Mouse (Mus musculus): ENCODE results near the gene Gm28635.

Gm28635 gene

DNA sequence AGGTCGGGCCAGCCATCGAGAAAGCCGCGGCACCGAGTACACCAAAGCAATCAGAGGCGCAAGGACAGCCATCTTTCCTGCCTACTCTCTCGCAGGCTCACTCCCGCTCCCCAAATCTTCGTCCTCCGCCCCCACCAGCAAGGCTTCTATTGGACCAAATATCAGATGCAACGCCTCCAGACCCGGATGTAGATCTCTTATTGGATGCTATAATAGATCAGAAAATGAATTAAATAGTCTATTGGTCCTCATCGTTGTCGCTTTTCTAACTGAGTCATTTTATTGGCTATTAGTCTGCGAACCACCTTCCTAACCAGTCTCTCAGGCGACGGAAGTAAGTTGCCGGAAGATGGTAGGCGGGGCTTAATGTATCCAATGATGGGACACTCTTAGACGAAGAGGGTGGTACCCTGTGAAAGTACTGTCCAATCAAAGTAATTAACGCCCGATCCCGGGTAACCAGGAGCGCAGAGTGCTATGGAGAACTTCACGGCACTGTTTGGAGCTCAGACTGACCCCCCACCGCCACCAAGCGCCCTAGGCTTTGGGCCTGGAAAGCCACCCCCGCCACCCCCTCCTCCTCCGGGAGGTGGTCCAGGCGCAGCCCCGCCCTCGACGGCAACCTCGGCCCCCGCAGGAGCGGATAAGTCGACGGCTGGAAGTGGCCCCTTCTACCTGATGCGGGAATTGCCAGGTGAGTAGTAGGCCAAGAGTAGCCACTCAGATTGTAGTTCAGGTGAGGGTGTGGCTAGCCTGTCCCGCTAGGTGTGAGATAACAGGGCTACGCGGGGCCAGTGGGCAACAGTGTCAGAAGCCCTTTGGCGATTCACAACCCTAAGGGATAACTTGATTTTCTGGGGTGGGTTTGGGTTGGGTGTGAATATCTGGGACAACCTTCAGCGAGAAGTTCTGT is at the start of gene Gm28635, which contains the start of gene Med19:
TSS of gene Gm28635 (minus strand) at position 74 of the 913 bp plus-strand sequence.
TSS of gene Med19 (plus strand) at position 435 of the 913 bp plus-strand sequence.
- DNase-seq = peak; percentile 92 to 94

DNA sequence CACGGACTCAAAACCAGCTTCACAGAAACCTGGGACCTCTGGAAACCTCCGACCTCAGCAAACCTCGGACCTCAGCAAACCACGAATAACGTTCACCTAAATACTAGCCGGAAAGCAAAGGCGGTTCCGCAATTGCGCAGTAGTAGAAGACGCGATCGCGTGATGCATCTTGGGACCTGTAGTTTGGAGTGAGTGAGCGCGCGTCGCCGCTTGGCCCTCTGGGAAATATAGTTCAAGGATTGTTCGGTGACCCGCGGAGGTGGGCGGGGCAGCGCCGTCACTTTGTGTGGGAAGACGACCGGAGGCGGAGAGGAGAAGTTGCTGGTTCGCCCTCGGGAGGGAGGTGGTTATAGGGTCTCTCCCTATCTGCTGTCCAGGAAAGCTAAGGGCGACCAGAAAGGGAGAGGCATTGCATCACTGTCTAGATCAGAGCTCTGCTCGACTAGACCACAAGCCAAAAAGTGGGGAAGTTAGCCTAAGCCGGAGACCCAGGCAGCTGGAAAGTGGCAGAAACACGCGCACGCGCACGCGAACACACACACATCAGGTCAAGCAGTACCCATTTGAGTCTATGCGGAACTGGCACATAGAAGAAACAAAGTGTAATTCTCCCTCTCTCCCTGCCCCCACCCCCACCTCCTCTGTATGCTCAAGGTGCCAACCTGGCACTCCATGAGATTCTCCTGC is 49.5 kb upstream of the Gm28635 start, which contains the start of gene Clp1:
TSS of gene Clp1 (minus strand) at position 179 of the 687 bp plus-strand sequence.
- DNase-seq = peak; percentile 95 to 96

DNA sequence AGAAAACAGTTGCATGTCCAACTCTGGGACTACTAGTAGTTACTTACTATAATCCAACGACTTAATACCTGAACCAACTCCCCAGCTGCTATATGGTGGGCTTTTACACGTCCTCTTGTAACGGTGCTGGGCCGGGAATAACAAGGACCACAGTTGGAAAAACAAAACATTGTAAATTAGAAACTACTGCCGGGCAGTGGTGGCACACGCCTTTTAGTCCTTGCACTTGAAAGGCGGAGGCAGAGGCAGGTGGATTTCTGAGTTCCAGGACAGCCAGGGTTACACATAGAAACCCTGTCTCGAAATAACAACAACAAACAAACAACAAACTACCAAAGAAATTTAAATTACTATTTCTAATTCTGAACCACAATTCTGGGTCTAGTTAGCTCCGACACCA is 48.9 kb upstream of the Gm28635 start:
- DNase-seq = no peak

DNA sequence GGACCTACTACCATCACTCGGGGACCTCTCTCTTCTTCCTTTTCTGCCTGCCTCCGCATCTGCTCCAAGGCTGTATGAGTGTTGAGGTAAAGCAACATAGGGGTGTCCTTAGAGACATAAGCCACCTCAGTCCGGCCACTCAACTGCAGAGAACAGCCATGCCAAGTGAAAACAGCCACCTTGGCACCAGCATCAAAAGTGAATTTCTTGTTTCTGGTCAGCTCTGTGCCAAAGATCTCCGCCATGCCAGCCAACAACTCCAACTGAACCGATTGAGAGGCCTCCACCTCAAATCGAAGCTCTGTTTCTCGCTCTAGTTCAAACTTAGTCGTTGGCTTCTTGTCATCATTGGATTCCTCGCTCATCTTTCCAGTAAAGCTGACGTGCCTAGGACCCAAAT is 47.9 kb upstream of the Gm28635 start:
- DNase-seq = no peak

DNA sequence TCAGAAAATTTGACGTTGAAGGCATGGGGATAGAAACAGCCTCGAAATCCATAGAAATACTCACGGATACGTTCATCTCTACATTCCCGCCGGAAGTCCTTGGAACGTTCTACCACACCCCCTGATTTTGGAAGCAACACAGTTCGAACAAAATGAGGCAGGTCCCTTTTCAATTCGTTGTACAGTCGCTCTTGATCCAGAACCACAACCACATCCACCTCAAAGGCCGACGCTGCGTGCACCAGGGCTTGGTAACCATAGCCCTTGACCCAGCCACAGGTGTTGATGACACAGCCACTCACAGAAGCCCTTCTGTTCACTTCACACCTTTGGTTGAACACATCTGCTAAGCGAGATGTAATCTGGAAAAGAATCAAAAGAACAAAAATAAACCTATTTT is 46.0 kb upstream of the Gm28635 start:
- DNase-seq = no peak

DNA sequence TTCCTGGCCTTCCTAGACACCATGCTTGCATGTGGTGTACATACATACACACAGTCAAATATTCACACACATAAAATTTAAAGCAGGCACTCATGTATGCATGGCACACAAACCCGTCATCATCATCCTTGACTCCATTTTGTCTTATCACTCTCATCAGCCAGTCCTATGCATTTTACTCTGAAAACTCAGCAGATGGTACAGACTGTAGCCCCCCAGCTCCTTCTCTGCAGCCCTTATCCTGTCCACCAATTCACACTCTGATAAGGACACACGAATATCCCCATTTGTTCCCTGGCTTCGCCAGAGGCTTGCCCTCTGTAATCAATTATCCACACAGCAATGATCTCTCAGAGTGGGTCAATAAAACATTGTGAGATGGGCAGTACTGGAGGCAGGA is 43.3 kb upstream of the Gm28635 start:
- DNase-seq = no peak

DNA sequence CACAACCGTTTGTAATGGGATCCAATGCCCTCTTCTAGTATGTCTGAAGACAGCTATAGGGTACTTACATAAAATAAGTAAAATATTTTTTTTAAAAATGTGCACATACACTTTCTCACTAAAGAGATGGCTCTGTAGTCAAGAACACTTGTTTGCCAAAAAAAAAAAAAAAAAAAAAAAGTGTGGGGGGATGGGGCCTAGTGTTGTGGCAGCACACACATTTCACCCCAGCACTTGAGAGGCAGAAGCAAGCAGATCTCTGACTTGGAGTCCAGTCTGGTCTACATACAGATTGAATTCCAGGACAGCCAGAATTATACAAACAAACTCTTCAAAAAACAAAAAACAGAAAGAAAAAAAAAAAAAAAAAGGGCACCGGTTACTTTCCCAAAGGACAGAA is 42.9 kb upstream of the Gm28635 start:
- DNase-seq = no peak

DNA sequence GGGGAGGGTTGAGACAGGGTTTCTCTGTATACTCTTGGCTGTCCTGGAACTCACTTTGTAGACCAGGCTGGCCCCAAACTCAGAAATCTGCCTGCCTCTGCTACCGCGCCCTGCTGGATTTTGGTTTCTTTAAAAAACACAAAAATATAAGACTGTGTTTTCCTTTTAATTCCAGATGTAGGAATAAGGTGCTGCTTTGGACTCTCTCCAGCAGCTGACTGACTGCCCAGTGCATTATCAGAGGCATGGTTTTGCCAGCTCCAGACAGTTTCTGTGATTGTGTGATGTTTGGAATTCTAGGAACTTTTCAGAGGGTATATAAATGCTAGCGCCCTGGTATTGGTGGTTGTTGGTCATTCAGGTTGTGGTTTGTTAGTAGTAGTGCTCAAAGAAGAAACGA is 39.5 kb upstream of the Gm28635 start:
- no peak for DNase-seq

DNA sequence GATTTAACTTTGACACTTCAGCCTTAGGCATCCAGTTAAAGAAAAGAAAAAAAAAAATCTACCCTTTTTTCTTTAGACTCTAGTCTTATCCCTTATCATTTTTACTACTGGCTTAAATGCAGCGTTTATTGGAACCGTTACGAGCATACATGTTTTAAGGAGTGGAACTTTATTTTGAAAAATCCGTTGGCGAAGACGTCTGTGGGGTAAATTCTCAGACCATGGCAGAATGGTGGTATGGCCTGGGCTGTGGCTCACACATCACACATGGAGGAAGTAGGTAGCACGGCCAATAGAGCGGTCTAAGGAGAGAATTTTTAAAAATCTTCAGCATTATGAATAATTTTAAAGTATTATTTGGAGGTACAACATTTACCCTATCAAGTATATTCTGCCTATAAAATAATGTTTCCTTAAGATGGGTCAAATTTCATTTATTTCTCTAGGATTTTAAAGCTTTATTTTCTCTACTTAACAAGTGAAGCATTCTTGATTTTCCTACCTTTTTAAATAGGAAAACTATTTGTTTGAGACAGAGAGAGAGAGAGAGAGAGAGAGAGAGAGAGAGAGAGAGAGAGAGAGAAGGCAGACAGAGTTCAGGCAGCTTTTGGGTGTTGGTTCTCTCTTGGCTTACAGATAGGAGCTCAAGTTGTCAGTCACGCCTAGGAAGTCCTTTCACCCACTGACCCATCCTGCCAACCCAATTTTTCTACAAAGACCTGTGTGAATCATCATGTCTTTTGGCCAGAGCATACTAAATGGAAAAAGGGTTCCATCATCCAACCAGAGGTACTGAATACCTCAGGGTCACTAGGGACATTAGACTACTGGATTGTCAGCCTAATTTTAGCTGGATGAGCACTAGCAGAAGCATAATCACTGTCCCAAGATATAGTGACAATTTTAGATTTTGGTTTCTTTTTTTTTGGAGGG is 38.8 kb upstream of the Gm28635 start:
- peak in 1 of 2 experiments; percentile 38 for DNase-seq

DNA sequence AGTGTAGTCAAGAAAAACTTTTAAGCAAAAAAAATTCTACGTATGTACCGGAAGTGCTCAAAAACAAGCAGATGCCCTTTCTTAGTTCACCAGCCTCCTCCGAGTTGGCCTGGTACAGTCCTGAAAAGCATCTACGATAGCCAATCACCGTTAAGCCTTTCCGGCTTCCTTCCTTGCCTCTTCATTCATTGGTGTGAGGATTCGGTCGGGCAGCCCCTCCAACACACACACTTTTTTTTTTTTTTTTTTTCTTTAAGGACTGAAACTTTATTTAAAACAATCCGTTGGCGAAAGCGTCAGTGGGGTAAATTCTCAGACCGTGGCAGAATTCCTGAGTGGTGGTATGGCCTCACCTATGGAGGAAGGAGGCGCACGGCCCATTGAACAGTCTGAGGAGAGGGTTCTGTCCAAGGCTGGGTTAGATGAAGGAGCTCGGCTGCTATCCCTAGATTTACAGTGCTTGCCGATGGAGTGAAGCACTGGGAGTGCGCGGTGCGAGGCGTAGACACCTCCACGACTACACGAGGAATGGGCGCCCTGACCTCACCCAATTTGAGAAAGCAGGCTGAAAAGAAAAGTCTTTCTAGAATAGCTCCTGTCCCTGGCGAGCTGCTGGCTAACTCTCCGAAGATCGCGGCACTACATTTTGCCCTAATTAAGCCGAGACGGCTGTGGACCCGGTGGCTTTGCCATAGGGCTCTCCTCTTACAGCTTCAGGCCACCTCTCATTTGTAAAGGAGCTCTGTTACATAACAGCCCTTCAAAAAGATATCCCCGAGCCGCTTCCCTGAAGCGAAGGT is 37.9 kb upstream of the Gm28635 start:
- peak in 1 of 2 experiments; percentile 77 for DNase-seq

DNA sequence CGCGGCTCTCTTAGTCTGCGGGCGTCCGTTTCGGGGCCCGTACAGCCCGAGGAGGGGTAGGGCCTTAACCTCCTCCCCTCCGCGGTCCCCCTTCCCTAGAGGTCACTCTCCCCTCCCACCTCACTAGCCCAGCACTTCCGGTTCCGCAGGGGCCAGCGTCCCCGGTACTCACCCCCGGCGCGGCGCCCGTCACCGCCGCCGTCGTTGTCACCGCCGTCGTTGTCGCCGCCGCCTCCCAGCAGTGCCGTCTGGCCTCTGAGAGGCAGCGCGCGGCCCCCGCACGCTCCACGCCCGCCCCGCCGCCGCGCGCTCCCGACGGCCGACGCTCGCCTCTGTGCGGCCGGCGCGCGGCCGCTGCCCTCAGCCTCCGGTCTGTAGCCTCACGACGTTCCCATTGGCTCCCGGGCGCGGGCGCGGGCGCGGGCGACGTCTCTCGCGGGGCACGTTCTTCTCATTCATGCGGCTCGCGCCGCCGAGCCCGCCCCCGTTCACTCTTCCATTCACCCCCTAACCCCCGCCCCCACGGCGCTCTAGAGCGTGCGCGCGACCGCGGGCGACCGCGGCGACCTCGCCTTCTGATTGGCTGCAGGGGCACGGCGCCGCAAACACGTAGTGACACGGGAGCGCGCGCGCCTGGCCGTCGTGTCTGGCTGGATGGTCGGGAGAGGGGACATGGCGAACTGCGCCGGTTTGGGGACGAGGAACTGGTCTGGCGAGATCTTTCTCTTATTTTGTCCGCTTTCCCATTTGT is 37.1 kb upstream of the Gm28635 start, which contains the start of gene Zdhhc5:
TSS of gene Zdhhc5 (minus strand) at position 370 of the 751 bp plus-strand sequence.
- DNase-seq = peak; percentile 99

DNA sequence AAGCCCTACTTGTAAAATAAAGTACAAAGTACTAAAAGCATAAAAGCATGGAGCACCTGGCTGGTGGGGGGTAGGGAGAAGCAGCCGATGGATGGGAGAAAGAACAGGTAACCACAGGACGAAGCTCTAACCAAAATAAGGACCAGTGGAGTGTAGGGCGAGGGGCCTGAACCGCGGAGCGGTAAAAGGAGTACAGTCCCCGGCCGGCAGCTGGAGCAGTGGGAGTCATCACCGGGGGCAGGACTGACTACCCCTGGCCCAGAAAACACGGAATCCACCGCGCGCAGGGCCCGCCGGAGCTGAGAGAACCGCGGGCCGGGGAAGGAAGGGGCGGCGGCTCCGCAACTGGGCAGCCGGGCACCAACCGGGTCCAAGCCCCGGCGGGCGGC is 36.6 kb upstream of the Gm28635 start:
- DNase-seq = no peak

DNA sequence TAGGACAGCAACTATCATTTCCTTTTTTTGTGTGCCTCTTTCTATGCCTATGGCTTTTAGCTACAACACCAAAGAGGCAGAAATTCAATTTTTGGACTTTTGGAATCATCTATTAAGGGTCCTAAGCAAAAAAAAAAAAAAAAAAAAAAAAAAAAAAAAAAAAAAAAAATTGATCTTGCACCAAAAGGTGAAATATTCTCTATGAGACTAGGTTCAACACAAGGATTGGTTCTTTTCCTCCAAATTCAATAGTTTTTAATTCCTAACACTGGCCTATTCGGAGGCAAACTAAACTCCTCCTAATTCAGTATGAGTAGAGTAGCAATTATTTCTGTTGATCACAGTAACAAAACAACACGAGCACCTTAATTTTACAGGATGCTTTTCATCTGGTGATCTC is 34.1 kb upstream of the Gm28635 start:
- DNase-seq = no peak

DNA sequence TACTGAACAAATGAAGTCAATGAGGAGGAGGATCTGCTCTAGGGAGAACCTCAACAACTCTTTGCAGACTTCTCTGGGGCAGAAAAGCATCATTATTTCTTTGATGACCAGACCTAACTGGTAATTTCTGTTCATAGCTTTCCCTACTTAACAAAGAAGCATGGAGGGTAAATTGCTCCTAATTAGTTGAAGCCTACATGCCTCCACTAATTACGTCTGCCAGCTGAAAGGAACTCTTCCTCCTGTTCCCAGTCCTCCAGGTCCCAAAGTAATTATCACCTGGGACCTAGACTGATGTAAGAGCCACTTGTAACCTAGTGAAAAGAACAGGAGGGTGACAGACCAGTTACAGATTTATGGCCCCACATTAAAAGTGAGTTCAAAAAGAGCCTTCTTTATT is 29.7 kb upstream of the Gm28635 start:
- no peak for DNase-seq

DNA sequence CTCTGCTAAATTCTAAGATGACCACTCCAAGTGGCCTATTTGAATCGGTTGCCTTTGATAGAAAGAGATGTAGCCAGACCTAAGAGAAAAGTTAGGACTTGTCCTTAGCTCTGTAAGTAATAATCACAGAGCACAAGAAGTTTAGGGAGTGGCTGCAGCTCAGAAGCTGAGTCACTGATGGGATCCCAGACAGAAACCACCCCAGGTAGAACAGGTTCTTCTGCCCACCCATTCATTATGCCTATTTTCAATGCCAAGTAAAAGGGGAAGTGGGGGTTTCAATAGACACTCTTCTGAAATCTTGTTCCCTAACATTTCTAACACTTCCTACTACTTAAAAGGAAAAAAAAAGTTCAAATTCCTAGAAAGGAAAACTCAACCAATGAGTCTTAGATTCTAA is 27.5 kb upstream of the Gm28635 start:
- no peak for DNase-seq

DNA sequence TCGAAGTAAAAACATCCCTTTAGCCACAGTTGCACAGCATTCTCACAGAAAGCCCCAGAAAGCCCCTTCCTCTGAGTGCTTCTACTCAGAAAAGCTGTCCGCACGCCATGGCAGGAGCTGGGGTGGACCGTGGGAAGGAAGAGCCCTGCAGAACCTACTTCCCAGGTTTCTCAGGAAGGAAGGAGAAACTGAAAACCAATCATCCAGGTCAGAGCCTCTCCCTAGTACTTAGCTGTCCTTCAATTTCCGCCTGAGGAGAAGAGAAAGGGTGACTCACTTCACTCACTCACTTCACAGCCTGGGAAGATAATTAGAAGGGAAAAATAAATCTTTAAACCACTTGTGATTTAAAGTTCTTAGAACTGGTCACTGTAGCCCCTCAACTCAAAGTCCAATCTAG is 26.5 kb upstream of the Gm28635 start:
- no peak for DNase-seq

DNA sequence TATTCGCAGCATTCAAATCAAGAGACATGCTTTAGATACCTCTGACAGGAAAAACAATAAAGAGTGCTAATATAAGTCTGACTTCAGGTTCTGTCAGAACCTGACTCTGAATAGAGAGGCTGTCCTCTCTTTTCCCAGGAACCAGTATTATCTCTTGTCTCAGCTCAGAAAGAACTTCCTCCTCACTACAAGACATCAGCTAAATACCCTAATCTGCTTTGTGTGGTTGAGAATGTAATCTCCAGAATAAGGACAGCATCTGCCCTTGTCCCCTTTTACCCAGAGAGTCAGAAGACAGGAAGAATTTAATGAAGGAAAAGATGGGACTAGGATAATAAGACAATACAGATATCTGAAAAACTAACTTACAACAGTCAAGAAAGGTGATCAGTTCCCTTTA is 25.7 kb upstream of the Gm28635 start:
- DNase-seq = no peak

DNA sequence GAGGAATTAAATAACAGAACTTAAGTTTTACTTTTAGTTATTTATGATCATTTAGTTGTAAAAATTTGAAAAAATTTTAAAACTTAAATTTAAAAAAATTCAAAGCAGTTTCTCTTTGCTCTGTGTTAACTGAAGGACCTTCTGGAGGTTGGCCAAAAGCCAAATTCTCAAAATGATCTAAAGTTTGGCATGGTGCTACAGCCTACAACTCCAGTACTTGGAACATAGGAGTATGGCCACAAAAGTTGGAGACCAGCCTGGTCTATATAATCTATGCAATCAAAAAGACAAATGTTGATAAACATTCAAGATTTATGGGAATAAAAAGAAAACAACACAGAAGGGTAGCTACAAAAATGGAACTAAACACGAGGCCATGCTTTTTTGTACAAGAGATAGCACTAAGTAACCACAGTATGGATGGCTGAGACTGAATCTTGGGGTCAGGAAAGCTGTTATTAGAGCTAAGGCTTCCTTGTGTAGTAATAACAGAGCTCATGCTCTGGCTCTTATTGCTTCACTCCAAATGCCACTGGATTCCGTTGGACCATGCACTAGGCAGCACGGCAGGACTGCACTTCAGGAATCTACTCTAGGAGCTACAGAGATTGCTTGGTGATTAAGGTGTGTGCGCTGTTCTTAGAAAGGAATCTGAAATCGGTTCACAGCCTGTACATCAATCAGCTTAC is 17.3 kb upstream of the Gm28635 start:
- no peak for DNase-seq

DNA sequence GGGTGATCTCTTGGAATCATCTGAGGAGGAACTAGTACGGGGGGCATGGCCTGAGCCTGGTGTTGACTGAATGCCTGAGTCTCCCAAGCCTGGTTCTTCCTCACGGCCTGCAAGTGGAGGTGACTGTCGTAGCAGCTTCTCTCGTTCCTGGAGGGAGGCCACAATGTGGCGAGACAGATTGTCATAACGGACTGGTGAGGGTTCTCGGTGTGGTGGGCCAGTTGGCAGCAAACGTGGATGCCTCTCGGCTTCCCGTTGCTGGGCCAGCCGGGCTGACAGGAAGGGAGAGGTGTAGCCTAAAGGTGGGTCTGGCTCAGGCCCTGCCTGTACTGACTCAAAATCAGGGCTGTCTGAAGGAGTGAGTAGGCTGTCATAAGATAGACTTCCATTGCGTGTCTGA is 12.2 kb upstream of the Gm28635 start:
- peak; percentile 70 to 75 for DNase-seq

DNA sequence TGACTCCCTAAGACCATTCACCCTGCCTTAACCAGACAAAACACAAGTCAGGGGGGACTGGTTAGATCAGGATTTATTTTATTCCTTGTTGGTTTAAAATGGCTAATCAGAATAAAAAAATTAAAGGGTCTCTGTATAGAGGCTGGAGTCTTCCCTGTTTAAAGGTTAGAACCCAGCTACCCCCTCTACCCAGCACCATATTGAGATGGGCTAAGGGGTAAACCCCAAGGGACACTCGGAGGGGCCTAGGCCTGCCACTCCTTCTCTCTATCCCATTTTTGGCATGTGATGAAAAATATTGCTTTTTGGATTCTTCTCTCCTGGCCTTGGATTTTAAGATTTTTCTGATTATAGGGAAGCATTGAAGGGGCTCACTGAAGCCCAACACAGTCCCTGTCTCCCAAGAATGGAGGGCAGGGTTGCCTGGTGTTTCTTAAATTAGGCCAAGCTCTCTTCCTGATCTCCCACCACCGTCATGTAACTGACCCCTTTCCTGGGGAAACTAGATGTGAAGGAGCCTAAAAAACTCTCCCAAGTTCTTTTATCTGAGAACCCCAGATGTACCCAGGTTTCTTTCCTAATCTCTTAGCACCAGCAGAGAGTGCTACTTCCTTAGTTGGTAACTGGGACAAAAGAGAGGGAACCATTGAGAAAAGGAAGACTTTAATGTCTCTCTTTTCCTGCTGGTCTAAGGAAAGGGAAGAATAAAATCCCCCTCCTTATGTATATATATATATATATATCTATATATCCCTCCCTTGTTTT is 10.4 kb upstream of the Gm28635 start:
- no peak for DNase-seq

Data from cerebellum, postnatal 14 days (tissue).